Mouse (Mus musculus): ENCODE measurements around the gene Gm10282. TPM values are rescaled to one million over a fixed set of nuclear protein-coding genes. Genes with fewer than 3 reads are reported as not detected.

The Gm10282 gene
- total and polyA plus RNA-seq, 3 experiments, result 18.3 to 176 (median 76.4) TPM

- no peaks in the 10 kb centered on the region for H3K79me2 ChIP-seq (replicated peaks; ENCODE audit: control insufficient read depth, extremely low read depth, insufficient read depth, poor library complexity, severe bottlenecking)
- in situ Hi-C loops (cut with MboI; ENCODE audit: low pct_ligation_motif_present, low pct_unique_long_range_greater_than_20kb, low sequenced_read_pairs) (no loop called here), dilution Hi-C loops (cut with MboI; ENCODE audit: extremely low pct_ligation_motif_present, extremely low pct_unique_long_range_greater_than_20kb, low sequenced_read_pairs) (no loop called here)
- H3K27ac ChIP-seq (ENCODE audit: insufficient read depth, low read depth), result no peak overlapping the region
- no peak for DNase-seq (ENCODE audit: extremely low read depth)
- H3K4me1 ChIP-seq (ENCODE audit: control insufficient read depth in 1 of 2, insufficient read depth in 2 of 2), result peaks cover 6 to 40% of the 10 kb centered on the region in 2 experiments; a peak in 3 of 4 replicates
- no peak overlapping the region for H3K9ac ChIP-seq (ENCODE audit: insufficient read depth, low read depth)
- no peak for TF ChIP-seq JUN (IDR thresholded peaks at IDR 0.05; ENCODE audit: insufficient read depth, low read depth, low read length)
- no peak for TF ChIP-seq NRF1 (IDR thresholded peaks at IDR 0.05; ENCODE audit: low read depth, low read length)
- TF ChIP-seq IRF4 (IDR thresholded peaks at IDR 0.05; ENCODE audit: low read depth, low read length), result no peak
- no peak for TF ChIP-seq SIN3A (IDR thresholded peaks at IDR 0.05; ENCODE audit: low read length)
- TF ChIP-seq MXI1 (IDR thresholded peaks at IDR 0.05; ENCODE audit: low read depth, low read length), result no peak
- no peak for TF ChIP-seq RCOR1 (conservative IDR thresholded peaks at IDR 0.05; ENCODE audit: low read depth, low read length)
- no peak for TF ChIP-seq ZMIZ1 (IDR thresholded peaks at IDR 0.05; ENCODE audit: low read depth, low read length)
- TF ChIP-seq PAX5 (IDR thresholded peaks at IDR 0.05; ENCODE audit: low read length), result no peak
- no peak overlapping the region for H3K4me2 ChIP-seq (ENCODE audit: insufficient read depth, low read depth, poor library complexity, severe bottlenecking)
- no peaks in the 10 kb centered on the region for H3K27me3 ChIP-seq (replicated peaks)
- no peaks in the 10 kb centered on the region for H3K9me3 ChIP-seq (replicated peaks; ENCODE audit: low read length)
- no peak overlapping the region for H3K4me3 ChIP-seq (replicated peaks in 1 of 3; ENCODE audit: low read depth in 2 of 3, low read length in 2 of 3, poor library complexity in 1 of 3)
- H3K36me3 ChIP-seq (replicated peaks in 1 of 2; ENCODE audit: control insufficient read depth in 1 of 2, insufficient read depth in 1 of 2, low read length in 1 of 2), result peaks cover 0 to 5% of the 10 kb centered on the region in 2 experiments
These were observed 42.3 kb downstream of the Gm10282 start for GRCm38 (mm10) chr8:72262756-72263155.

DNA sequence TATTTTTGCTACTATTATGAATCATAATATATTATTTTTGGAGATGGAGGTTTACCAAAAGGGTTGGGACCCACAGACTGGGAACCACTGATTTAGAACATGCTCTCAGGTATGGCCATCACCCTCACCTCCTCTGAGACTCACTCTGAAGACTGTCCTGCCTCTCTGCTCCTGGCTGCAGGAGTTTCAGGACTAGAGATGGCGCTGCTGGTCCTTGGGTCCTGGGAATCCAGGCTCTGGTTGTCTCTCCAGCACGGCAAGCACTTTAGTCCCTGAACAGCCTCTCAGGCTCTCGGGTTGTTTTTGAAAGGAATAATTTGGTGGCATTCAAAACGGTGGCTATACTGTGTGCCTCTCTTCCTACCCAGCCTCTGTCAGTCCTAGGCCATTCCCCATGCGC, 43.2 kb downstream of the Gm10282 start:
- H3K4me2 ChIP-seq (ENCODE audit: insufficient read depth, low read depth, poor library complexity, severe bottlenecking), result no peak overlapping the region
- dilution Hi-C loops (cut with MboI; ENCODE audit: extremely low pct_ligation_motif_present, extremely low pct_unique_long_range_greater_than_20kb, low sequenced_read_pairs) (no loop called here), in situ Hi-C loops (cut with MboI; ENCODE audit: low pct_ligation_motif_present, low pct_unique_long_range_greater_than_20kb, low sequenced_read_pairs) (no loop called here)
- no peaks in the 10 kb centered on the region for H3K9me3 ChIP-seq (replicated peaks; ENCODE audit: low read length)
- H3K79me2 ChIP-seq (replicated peaks; ENCODE audit: control insufficient read depth, extremely low read depth, insufficient read depth, poor library complexity, severe bottlenecking), result no peaks in the 10 kb centered on the region
- H3K9ac ChIP-seq (ENCODE audit: insufficient read depth, low read depth), result no peak overlapping the region
- no peak for DNase-seq (ENCODE audit: extremely low read depth)
- H3K4me3 ChIP-seq (replicated peaks in 1 of 3; ENCODE audit: low read depth in 2 of 3, low read length in 2 of 3, poor library complexity in 1 of 3), result no peak overlapping the region
- no peak overlapping the region for H3K27ac ChIP-seq (ENCODE audit: insufficient read depth, low read depth)
- H3K36me3 ChIP-seq (replicated peaks in 1 of 2; ENCODE audit: control insufficient read depth in 1 of 2, insufficient read depth in 1 of 2, low read length in 1 of 2), result peaks cover 5 to 14% of the 10 kb centered on the region in 2 experiments
- TF ChIP-seq MYC (IDR thresholded peaks at IDR 0.05; ENCODE audit: low read depth, low read length) (no peak), NELFE (IDR thresholded peaks at IDR 0.05; ENCODE audit: low read depth, low read length) (no peak), POLR2A (IDR thresholded peaks at IDR 0.05; ENCODE audit: low read depth, low read length) (no peak), CHD2 (IDR thresholded peaks at IDR 0.05; ENCODE audit: low read length) (no peak), RAD21 (IDR thresholded peaks at IDR 0.05; ENCODE audit: low read depth, low read length) (peak; percentile 51), MXI1 (IDR thresholded peaks at IDR 0.05; ENCODE audit: low read depth, low read length) (no peak), POLR2AphosphoS2 (IDR thresholded peaks at IDR 0.05; ENCODE audit: low read depth, low read length) (no peak), SMC3 (IDR thresholded peaks at IDR 0.05; ENCODE audit: low read depth, low read length) (peak; percentile 61), CTCF (conservative IDR thresholded peaks at IDR 0.05 in 1 of 2, IDR thresholded peaks at IDR 0.05 in 1 of 2; ENCODE audit: low read depth in 2 of 2, low read length in 2 of 2) (peak in 1 of 2 experiments; percentile 57; a peak in 2 of 4 replicates), KAT2A (IDR thresholded peaks at IDR 0.05; ENCODE audit: insufficient replicate concordance, low read length) (no peak)
- peaks cover 6 to 39% of the 10 kb centered on the region in 2 experiments; a peak in 3 of 4 replicates for H3K4me1 ChIP-seq (ENCODE audit: control insufficient read depth in 1 of 2, insufficient read depth in 2 of 2)
- H3K27me3 ChIP-seq (replicated peaks), result no peaks in the 10 kb centered on the region
